Mouse (Mus musculus): ENCODE data around the gene Olfr1321. TPM values are rescaled to one million over a fixed set of nuclear protein-coding genes. Genes with fewer than 3 reads are reported as not detected.

Gene Olfr1321
- not detected in 2 replicates for polyA plus RNA-seq (2015; fragmentation: Nextera tagmentation; extraction: Ambion mirVana)

GRCm38 (mm10) chrX:49734959-49735358, at the start of gene Olfr1321:
Gene Olfr1321, minus strand, starts transcription at chrX:49735059.
- Histone ChIP-seq H3K9me3 (no peaks in the 10 kb centered on the region), H3K4me1 (no peaks in the 10 kb centered on the region)

GRCm38 (mm10) chrX:49770828-49771227, 36.0 kb upstream of the Olfr1321 start:
- H3K4me3 ChIP-seq: no peak overlapping the region
- 15% methylated on average over 2 of the region's 2 CpGs for WGBS

More at GRCm38 (mm10) chrX:49734959-49735358, at the start of gene Olfr1321:
- H3K4me2 ChIP-seq: no peak within 1 kb of the TSS
- ATAC-seq (ENCODE audit: extremely low read depth, insufficient number of reproducible peaks, low FRiP score, low TSS enrichment): no peak
- no peaks in the 10 kb centered on the region for H3K27me3 ChIP-seq (replicated peaks)
- WGBS: 78% methylated on average over 2 of the region's 2 CpGs
- no peak within 1 kb of the TSS for H3K27ac ChIP-seq (replicated peaks)
- H3K36me3 ChIP-seq: no peaks in the 10 kb centered on the region
- H3K9ac ChIP-seq: no peak within 1 kb of the TSS
- no peak within 1 kb of the TSS for H3K4me3 ChIP-seq

GRCm38 (mm10) chrX:49745192-49745591, 10.3 kb upstream of the Olfr1321 start:
- Histone ChIP-seq H3K27ac (replicated peaks) (no peak overlapping the region), H3K4me2 (no peak overlapping the region), H3K27me3 (replicated peaks) (no peaks in the 10 kb centered on the region), H3K4me3 (no peak overlapping the region), H3K9ac (no peak overlapping the region), H3K4me1 (no peaks in the 10 kb centered on the region), H3K36me3 (no peaks in the 10 kb centered on the region), H3K9me3 (no peaks in the 10 kb centered on the region)
- 46% methylated on average over 5 of the region's 5 CpGs for WGBS
- ATAC-seq (ENCODE audit: extremely low read depth, insufficient number of reproducible peaks, low FRiP score, low TSS enrichment): no peak

More at GRCm38 (mm10) chrX:49770828-49771227, 36.0 kb upstream of the Olfr1321 start:
- no peaks in the 10 kb centered on the region for H3K4me1 ChIP-seq
- no peak for ATAC-seq (ENCODE audit: extremely low read depth, insufficient number of reproducible peaks, low FRiP score, low TSS enrichment)
- H3K9ac ChIP-seq: no peak overlapping the region
- no peaks in the 10 kb centered on the region for H3K9me3 ChIP-seq
- no peaks in the 10 kb centered on the region for H3K27me3 ChIP-seq (replicated peaks)
- H3K36me3 ChIP-seq: no peaks in the 10 kb centered on the region
- H3K4me2 ChIP-seq: no peak overlapping the region
- H3K27ac ChIP-seq (replicated peaks): no peak overlapping the region

Other genes with a start within 250 kb of the Olfr1321 start
- not detected in 2 replicates for gene Olfr1320, start 62.7 kb downstream of the Olfr1321 start, polyA plus RNA-seq (2015; fragmentation: Nextera tagmentation; extraction: Ambion mirVana)
- gene Igsf1, start 62.7 kb upstream of the Olfr1321 start, polyA plus RNA-seq (2015; fragmentation: Nextera tagmentation; extraction: Ambion mirVana): 3.2 and 4.0 TPM in 2 replicates
- not detected in 2 replicates for gene Olfr1322, start 156.4 kb upstream of the Olfr1321 start, polyA plus RNA-seq (2015; fragmentation: Nextera tagmentation; extraction: Ambion mirVana)